Mouse (Mus musculus): ENCODE measurements around the gene F5. TPM values are rescaled to one million over a fixed set of nuclear protein-coding genes. Genes with fewer than 3 reads are reported as not detected.
A peak's percentile ranks its signal among the peaks of the same experiment; 100 is the strongest.

The F5 gene
- polyA plus RNA-seq, 1 experiment from 2014 or later, result 0.24 TPM

- no peak overlapping the region for H3K4me2 ChIP-seq
- H3K4me3 ChIP-seq, result no peak overlapping the region
- 55% methylated on average over 7 of the region's 7 CpGs for WGBS
- H3K4me1 ChIP-seq, result no peaks in the 10 kb centered on the region
- no peaks in the 10 kb centered on the region for H3K9me3 ChIP-seq
- no peak for ATAC-seq (ENCODE audit: extremely low read depth, insufficient number of reproducible peaks, low FRiP score, low TSS enrichment)
- H3K9ac ChIP-seq, result no peak overlapping the region
- no peak overlapping the region for H3K27ac ChIP-seq (replicated peaks)
- no peaks in the 10 kb centered on the region for H3K27me3 ChIP-seq (replicated peaks)
- H3K36me3 ChIP-seq, result no peaks in the 10 kb centered on the region
Observed at GRCm38 (mm10) chr1:164236078-164236477, 84.4 kb downstream of the F5 start.

- no peak overlapping the region for H3K9ac ChIP-seq
- 0 out of 2 replicates have a peak, but pooled peaks cover 2% of the 10 kb centered on the region for H3K4me1 ChIP-seq
- ATAC-seq (ENCODE audit: extremely low read depth, insufficient number of reproducible peaks, low FRiP score, low TSS enrichment), result no peak
- no peaks in the 10 kb centered on the region for H3K27me3 ChIP-seq (replicated peaks)
- H3K4me2 ChIP-seq, result no peak overlapping the region
- 82% methylated on average over 2 of the region's 2 CpGs for WGBS
- no peaks in the 10 kb centered on the region for H3K9me3 ChIP-seq
- H3K36me3 ChIP-seq, result no peaks in the 10 kb centered on the region
- no peak overlapping the region for H3K4me3 ChIP-seq
- H3K27ac ChIP-seq (replicated peaks), result no peak overlapping the region
Observed at GRCm38 (mm10) chr1:164241494-164241893, 89.9 kb downstream of the F5 start.

- WGBS, result 51% methylated on average over 8 of the region's 8 CpGs
Observed at GRCm38 (mm10) chr1:164242809-164243208, 91.2 kb downstream of the F5 start.

GRCm38 (mm10) chr1:164247442-164247841, 95.8 kb downstream of the F5 start:
- H3K9ac ChIP-seq, result peak overlapping the region; percentile 80
- H3K4me1 ChIP-seq, result peaks cover 33% of the 10 kb centered on the region
- ATAC-seq (ENCODE audit: extremely low read depth, insufficient number of reproducible peaks, low FRiP score, low TSS enrichment), result no peak
- H3K27ac ChIP-seq (replicated peaks), result peak overlapping the region; percentile 89
- H3K9me3 ChIP-seq, result no peaks in the 10 kb centered on the region
- no peaks in the 10 kb centered on the region for H3K27me3 ChIP-seq (replicated peaks)
- H3K4me3 ChIP-seq, result peak overlapping the region; percentile 86
- H3K36me3 ChIP-seq, result no peaks in the 10 kb centered on the region
- peak overlapping the region; percentile 91 for H3K4me2 ChIP-seq
- WGBS, result 36% methylated on average over 8 of the region's 8 CpGs

More at GRCm38 (mm10) chr1:164242809-164243208, 91.2 kb downstream of the F5 start:
- H3K27ac ChIP-seq (replicated peaks), result no peak overlapping the region
- H3K4me2 ChIP-seq, result no peak overlapping the region
- no peak overlapping the region for H3K9ac ChIP-seq
- no peak for ATAC-seq (ENCODE audit: extremely low read depth, insufficient number of reproducible peaks, low FRiP score, low TSS enrichment)
- no peaks in the 10 kb centered on the region for H3K9me3 ChIP-seq
- peaks cover 8% of the 10 kb centered on the region for H3K4me1 ChIP-seq
- H3K36me3 ChIP-seq, result no peaks in the 10 kb centered on the region
- no peak overlapping the region for H3K4me3 ChIP-seq
- H3K27me3 ChIP-seq (replicated peaks), result no peaks in the 10 kb centered on the region

GRCm38 (mm10) chr1:164247971-164248370, 96.3 kb downstream of the F5 start:
- peak overlapping the region; percentile 89 for H3K27ac ChIP-seq (replicated peaks)
- H3K27me3 ChIP-seq (replicated peaks), result no peaks in the 10 kb centered on the region
- peak overlapping the region; percentile 91 for H3K4me2 ChIP-seq
- ATAC-seq (ENCODE audit: extremely low read depth, insufficient number of reproducible peaks, low FRiP score, low TSS enrichment), result no peak
- H3K36me3 ChIP-seq, result no peaks in the 10 kb centered on the region
- 12% methylated on average over 10 of the region's 10 CpGs for WGBS
- peaks cover 31% of the 10 kb centered on the region for H3K4me1 ChIP-seq
- H3K9ac ChIP-seq, result peak overlapping the region; percentile 80
- H3K4me3 ChIP-seq, result peak overlapping the region; percentile 86
- no peaks in the 10 kb centered on the region for H3K9me3 ChIP-seq

GRCm38 (mm10) chr1:164248465-164249331, 97.1 kb downstream of the F5 start, which contains the start of gene Slc19a2:
Gene Slc19a2, plus strand, starts transcription at chr1:164249046.
- peak within 1 kb of the TSS; percentile 86 for H3K4me3 ChIP-seq
- no peaks in the 10 kb centered on the region for H3K9me3 ChIP-seq
- peak within 1 kb of the TSS; percentile 91 for H3K4me2 ChIP-seq
- 1% methylated on average over 69 of the region's 79 CpGs for WGBS
- H3K36me3 ChIP-seq, result no peaks in the 10 kb centered on the region
- H3K4me1 ChIP-seq, result peaks cover 31% of the 10 kb centered on the region
- peak within 1 kb of the TSS; percentile 90 for H3K9ac ChIP-seq
- H3K27ac ChIP-seq (replicated peaks), result peak within 1 kb of the TSS; percentile 89
- H3K27me3 ChIP-seq (replicated peaks), result no peaks in the 10 kb centered on the region
- peak; percentile 92 for ATAC-seq (ENCODE audit: extremely low read depth, insufficient number of reproducible peaks, low FRiP score, low TSS enrichment)

- Histone ChIP-seq H3K27ac (replicated peaks) (peak overlapping the region; percentile 84), H3K9ac (peak overlapping the region; percentile 90), H3K4me1 (peaks cover 31% of the 10 kb centered on the region), H3K4me3 (peak overlapping the region; percentile 86), H3K9me3 (no peaks in the 10 kb centered on the region), H3K4me2 (peak overlapping the region; percentile 91), H3K27me3 (replicated peaks) (no peaks in the 10 kb centered on the region), H3K36me3 (no peaks in the 10 kb centered on the region)
- WGBS, result under 1% methylated on average over 33 of the region's 33 CpGs
- no peak for ATAC-seq (ENCODE audit: extremely low read depth, insufficient number of reproducible peaks, low FRiP score, low TSS enrichment)
Observed at GRCm38 (mm10) chr1:164249332-164249711, 97.7 kb downstream of the F5 start.

GRCm38 (mm10) chr1:164250391-164251150, 98.9 kb downstream of the F5 start:
- 56% methylated on average over 8 of the region's 8 CpGs for WGBS
- no peak for ATAC-seq (ENCODE audit: extremely low read depth, insufficient number of reproducible peaks, low FRiP score, low TSS enrichment)
- peak overlapping the region; percentile 91 for H3K4me2 ChIP-seq
- H3K27me3 ChIP-seq (replicated peaks), result no peaks in the 10 kb centered on the region
- no peaks in the 10 kb centered on the region for H3K9me3 ChIP-seq
- H3K4me1 ChIP-seq, result peaks cover 40% of the 10 kb centered on the region
- peak overlapping the region; percentile 86 for H3K4me3 ChIP-seq
- H3K9ac ChIP-seq, result peak overlapping the region; percentile 90
- no peak overlapping the region for H3K27ac ChIP-seq (replicated peaks)
- no peaks in the 10 kb centered on the region for H3K36me3 ChIP-seq

- WGBS, result 82% methylated on average over 1 of the region's 1 CpGs
- no peak for ATAC-seq (ENCODE audit: extremely low read depth, insufficient number of reproducible peaks, low FRiP score, low TSS enrichment)
Observed at GRCm38 (mm10) chr1:164251438-164251837, 99.8 kb downstream of the F5 start.

GRCm38 (mm10) chr1:164252551-164252950, 100.9 kb downstream of the F5 start:
- Histone ChIP-seq H3K36me3 (peaks cover 11% of the 10 kb centered on the region), H3K27ac (replicated peaks) (no peak overlapping the region), H3K4me3 (no peak overlapping the region), H3K9me3 (no peaks in the 10 kb centered on the region), H3K9ac (no peak overlapping the region), H3K4me1 (peaks cover 36% of the 10 kb centered on the region), H3K4me2 (no peak overlapping the region), H3K27me3 (replicated peaks) (no peaks in the 10 kb centered on the region)
- no peak for ATAC-seq (ENCODE audit: extremely low read depth, insufficient number of reproducible peaks, low FRiP score, low TSS enrichment)
- 79% methylated on average over 5 of the region's 5 CpGs for WGBS

More at GRCm38 (mm10) chr1:164251438-164251837, 99.8 kb downstream of the F5 start:
- no peak overlapping the region for H3K27ac ChIP-seq (replicated peaks)
- 0 out of 2 replicates have a peak, but pooled peaks cover under 1% of the 10 kb centered on the region for H3K36me3 ChIP-seq
- H3K4me1 ChIP-seq, result peaks cover 40% of the 10 kb centered on the region
- no peaks in the 10 kb centered on the region for H3K27me3 ChIP-seq (replicated peaks)
- no peak overlapping the region for H3K9ac ChIP-seq
- no peaks in the 10 kb centered on the region for H3K9me3 ChIP-seq
- H3K4me2 ChIP-seq, result no peak overlapping the region; the same call in 1 of the 2 replicates
- no peak overlapping the region for H3K4me3 ChIP-seq

- no peak overlapping the region for H3K27ac ChIP-seq (replicated peaks)
- no peak overlapping the region for H3K4me3 ChIP-seq
- no peak overlapping the region for H3K9ac ChIP-seq
- H3K4me1 ChIP-seq, result peaks cover 32% of the 10 kb centered on the region
- H3K4me2 ChIP-seq, result no peak overlapping the region
- H3K27me3 ChIP-seq (replicated peaks), result no peaks in the 10 kb centered on the region
- no peaks in the 10 kb centered on the region for H3K9me3 ChIP-seq
- peaks cover 18% of the 10 kb centered on the region for H3K36me3 ChIP-seq
- WGBS, result 55% methylated on average over 3 of the region's 3 CpGs
- ATAC-seq (ENCODE audit: extremely low read depth, insufficient number of reproducible peaks, low FRiP score, low TSS enrichment), result no peak
Observed at GRCm38 (mm10) chr1:164254836-164255235, 103.2 kb downstream of the F5 start.
